Mouse (Mus musculus) stomach, postnatal 0 days (tissue): ENCODE data around the gene Sema3b. TPM values are rescaled to one million over a fixed set of nuclear protein-coding genes. Genes with fewer than 3 reads are reported as not detected.
A peak's percentile ranks its signal among the peaks of the same experiment; 100 is the strongest.

Experiments
- ATAC-seq: fragments of 200-750 bp; cut with Nextera tagmentation; 2 replicates; pipeline ENCODE4 v1.8.0; 2017; ENCODE audit not compliant: low FRiP score, low TSS enrichment
- DNase-seq: peaks from one replicate; pipeline ENCODE4 v3.0.0-alpha.2; 2016; ENCODE audit warnings: low spot score
- H3K27ac ChIP-seq: fragments of 300-500 bp; sonication (generic); replicated peaks from 2 replicates; pipeline ENCODE4 v1.5.1; 2014; ENCODE audit warnings: mild to moderate bottlenecking, control low read depth
- H3K27me3 ChIP-seq: fragments of 300-500 bp; sonication (generic); 2 replicates; pipeline ENCODE4 v1.6.1; 2014; ENCODE audit warnings: low read length; ENCODE audit not compliant: control insufficient read depth, insufficient read depth
- H3K36me3 ChIP-seq: fragments of 300-500 bp; sonication (generic); 2 replicates; pipeline ENCODE4 v1.6.1; 2014; ENCODE audit warnings: low read length, mixed read lengths; ENCODE audit not compliant: control insufficient read depth, insufficient read depth
- H3K4me1 ChIP-seq: fragments of 300-500 bp; sonication (generic); replicated peaks from 2 replicates; pipeline ENCODE4 v1.6.1; 2014; ENCODE audit warnings: antibody characterized with exemption; ENCODE audit not compliant: control insufficient read depth, insufficient read depth
- H3K4me2 ChIP-seq: fragments of 300-500 bp; sonication (generic); replicated peaks from 2 replicates; pipeline ENCODE4 v1.6.1; 2014; ENCODE audit warnings: low read depth, mild to moderate bottlenecking, control low read depth, moderate library complexity
- H3K4me3 ChIP-seq: fragments of 300-500 bp; sonication (generic); 2 replicates; pipeline ENCODE4 v1.5.1; 2014; ENCODE audit warnings: low read depth, low read length, control low read depth
- H3K9ac ChIP-seq: fragments of 300-500 bp; sonication (generic); 2 replicates; pipeline ENCODE4 v1.6.1; 2014; ENCODE audit warnings: mild to moderate bottlenecking, low read length, control low read depth, mixed read lengths
- H3K9me3 ChIP-seq: fragments of 300-500 bp; sonication (generic); 2 replicates; pipeline ENCODE4 v1.6.1; 2016; ENCODE audit warnings: low read length; ENCODE audit not compliant: control insufficient read depth
- CTCF ChIP-seq: IDR thresholded peaks from 2 replicates; pipeline ENCODE4 v1.5.1; 2016; ENCODE audit warnings: antibody characterized with exemption, low read depth, mild to moderate bottlenecking, moderate library complexity
- EP300 ChIP-seq: optimal IDR thresholded peaks from 2 replicates; pipeline ENCODE3; 2016; ENCODE audit warnings: antibody characterized with exemption
- WGBS: fragments of 180-500 bp; shearing (Covaris S2); extraction: QIAGEN DNeasy Blood & Tissue Kit; methylation state at CpG from one replicate; pipeline ENCODE4 v1.1.7; 2014; 5-methylcytosine and 5-hydroxymethylcytosine counted together
- polyA plus RNA-seq: library from polyadenylated mRNA; unstranded; fragments of >200 nt; fragmentation: Nextera tagmentation; extraction: Ambion mirVana; gene quantifications from 2 replicates; pipeline ENCODE4 v1.2.1, GENCODE M21; 2015

Sema3b gene
- polyA plus RNA-seq, 1 experiment from 2014 or later = 16.3 TPM

- 80% methylated on average over 11 of the region's 11 CpGs for WGBS
- Histone ChIP-seq H3K27me3 (no peaks in the 10 kb centered on the region), H3K4me2 (no peak overlapping the region), H3K4me3 (no peak overlapping the region), H3K36me3 (no peaks in the 10 kb centered on the region), H3K9me3 (no peaks in the 10 kb centered on the region), H3K9ac (no peak overlapping the region), H3K27ac (no peak overlapping the region), H3K4me1 (no peaks in the 10 kb centered on the region)
- DNase-seq (no peak), ATAC-seq (no peak)
- no peak for TF ChIP-seq EP300
- no peak for TF ChIP-seq CTCF
These were observed 7.8 kb downstream of the Sema3b start for GRCm38 (mm10) chr9:107601275-107601674.

DNA sequence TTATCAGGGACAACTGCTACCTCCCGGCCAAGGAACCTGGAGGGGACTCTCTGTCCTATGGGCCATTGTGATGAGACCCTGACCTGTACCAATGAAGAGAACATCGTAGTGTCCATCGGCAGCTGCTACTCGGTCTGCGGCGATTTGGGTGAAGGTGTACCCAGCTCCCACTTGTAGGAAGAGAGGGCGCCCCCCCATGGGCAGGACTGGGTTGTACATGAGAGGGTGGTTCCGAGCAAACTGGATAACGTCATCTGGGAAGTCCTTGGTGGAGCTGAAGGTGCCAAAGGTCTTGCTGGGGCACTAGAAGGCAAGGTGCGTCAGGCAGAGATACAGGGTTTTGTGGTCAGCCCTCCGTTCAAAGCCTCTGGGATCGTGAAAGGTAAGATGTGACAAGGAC is 8.3 kb downstream of the Sema3b start:
- H3K4me2 ChIP-seq = no peak overlapping the region
- H3K9me3 ChIP-seq = no peaks in the 10 kb centered on the region
- H3K4me1 ChIP-seq = no peaks in the 10 kb centered on the region
- no peaks in the 10 kb centered on the region for H3K27me3 ChIP-seq
- no peak overlapping the region for H3K9ac ChIP-seq
- peak; percentile 81 for DNase-seq
- H3K4me3 ChIP-seq = no peak overlapping the region
- WGBS = 70% methylated on average over 12 of the region's 12 CpGs
- 0 out of 2 replicates have a peak, but pooled peaks have one; percentile 0 for ATAC-seq
- TF ChIP-seq CTCF = peak; percentile 61
- TF ChIP-seq EP300 = no peak
- no peak overlapping the region for H3K27ac ChIP-seq
- H3K36me3 ChIP-seq = no peaks in the 10 kb centered on the region

- no peaks in the 10 kb centered on the region for H3K9me3 ChIP-seq
- DNase-seq (no peak), ATAC-seq (no peak)
- no peak overlapping the region for H3K27ac ChIP-seq
- no peaks in the 10 kb centered on the region for H3K27me3 ChIP-seq
- no peaks in the 10 kb centered on the region for H3K4me1 ChIP-seq
- no peak overlapping the region for H3K4me2 ChIP-seq
- no peaks in the 10 kb centered on the region for H3K36me3 ChIP-seq
- WGBS = 78% methylated on average over 14 of the region's 14 CpGs
- no peak overlapping the region for H3K4me3 ChIP-seq
- H3K9ac ChIP-seq = no peak overlapping the region
- TF ChIP-seq EP300 (no peak), CTCF (no peak)
These were observed 9.2 kb downstream of the Sema3b start for GRCm38 (mm10) chr9:107599842-107600241.

- H3K9ac ChIP-seq = no peak overlapping the region
- no peak overlapping the region for H3K4me2 ChIP-seq
- no peaks in the 10 kb centered on the region for H3K27me3 ChIP-seq
- H3K4me1 ChIP-seq = no peaks in the 10 kb centered on the region
- no peaks in the 10 kb centered on the region for H3K36me3 ChIP-seq
- no peak overlapping the region for H3K27ac ChIP-seq
- ATAC-seq (no peak; the same call in 1 of the 2 replicates), DNase-seq (no peak)
- TF ChIP-seq EP300 (no peak), CTCF (no peak)
- no peak overlapping the region for H3K4me3 ChIP-seq
- WGBS = 76% methylated on average over 9 of the region's 9 CpGs
- H3K9me3 ChIP-seq = no peaks in the 10 kb centered on the region
These were observed 9.6 kb downstream of the Sema3b start for GRCm38 (mm10) chr9:107599433-107599832.

GRCm38 (mm10) chr9:107598385-107598784 is 10.6 kb downstream of the Sema3b start:
- DNase-seq = no peak
- Histone ChIP-seq H3K4me3 (no peak overlapping the region), H3K4me2 (no peak overlapping the region), H3K27me3 (no peaks in the 10 kb centered on the region), H3K4me1 (no peaks in the 10 kb centered on the region), H3K36me3 (peaks cover 5% of the 10 kb centered on the region; the same call in 1 of the 2 replicates), H3K27ac (no peak overlapping the region), H3K9me3 (no peaks in the 10 kb centered on the region), H3K9ac (no peak overlapping the region; the same call in 1 of the 2 replicates)
- no peak for TF ChIP-seq EP300
- ATAC-seq = no peak
- 64% methylated on average over 5 of the region's 5 CpGs for WGBS

GRCm38 (mm10) chr9:107596619-107597569 is 12.1 kb downstream of the Sema3b start:
- no peak overlapping the region for H3K27ac ChIP-seq
- WGBS = 80% methylated on average over 11 of the region's 11 CpGs
- H3K36me3 ChIP-seq = peaks cover 13% of the 10 kb centered on the region
- TF ChIP-seq EP300 = no peak
- no peak for TF ChIP-seq CTCF
- no peak overlapping the region for H3K9ac ChIP-seq
- no peak for DNase-seq
- no peak overlapping the region for H3K4me2 ChIP-seq
- no peak overlapping the region for H3K4me3 ChIP-seq
- no peaks in the 10 kb centered on the region for H3K27me3 ChIP-seq
- no peaks in the 10 kb centered on the region for H3K9me3 ChIP-seq
- H3K4me1 ChIP-seq = no peaks in the 10 kb centered on the region
- no peak for ATAC-seq
